Mouse (Mus musculus) erythroblast, embryonic 14.5 days (primary cell): Measurements from ENCODE around the gene Astn1. TPM values are rescaled to one million over a fixed set of nuclear protein-coding genes. Genes with fewer than 3 reads are reported as not detected.

ENCODE experiments used
- H3K27me3 ChIP-seq: 2 replicates; pipeline ENCODE4 v1.6.1; 2012; ENCODE audit warnings: inconsistent platforms; ENCODE audit not compliant: control insufficient read depth
- H3K36me3 ChIP-seq: 2 replicates; pipeline ENCODE4 v1.6.1; 2012; ENCODE audit warnings: mild to moderate bottlenecking, inconsistent platforms; ENCODE audit not compliant: control insufficient read depth
- H3K4me1 ChIP-seq: 2 replicates; pipeline ENCODE4 v1.6.1; 2012; ENCODE audit warnings: inconsistent platforms; ENCODE audit not compliant: control insufficient read depth
- H3K4me3 ChIP-seq: replicated peaks from 2 replicates; pipeline ENCODE3; 2012; ENCODE audit warnings: moderate library complexity, mild to moderate bottlenecking, inconsistent platforms
- H3K9me3 ChIP-seq: 2 replicates; pipeline ENCODE4 v1.6.1; 2012; ENCODE audit warnings: low read length, inconsistent platforms, mixed read lengths; ENCODE audit not compliant: control insufficient read depth
- GATA1 ChIP-seq: IDR thresholded peaks from 2 replicates; pipeline ENCODE4 v1.6.1; 2012; ENCODE audit warnings: low read length, inconsistent platforms, mixed read lengths
- TAL1 ChIP-seq: IDR thresholded peaks from 3 replicates; pipeline ENCODE4 v1.6.1; 2012; ENCODE audit warnings: low read length, inconsistent platforms, mixed read lengths
- polyA plus RNA-seq: library from polyadenylated mRNA; stranded (reverse); fragments of >175 nt; gene quantifications from 2 replicates; pipeline ENCODE4 v1.2.3, GENCODE M21; 2012

The Astn1 gene
- polyA plus RNA-seq, 1 experiment = under 0.01 TPM

DNA sequence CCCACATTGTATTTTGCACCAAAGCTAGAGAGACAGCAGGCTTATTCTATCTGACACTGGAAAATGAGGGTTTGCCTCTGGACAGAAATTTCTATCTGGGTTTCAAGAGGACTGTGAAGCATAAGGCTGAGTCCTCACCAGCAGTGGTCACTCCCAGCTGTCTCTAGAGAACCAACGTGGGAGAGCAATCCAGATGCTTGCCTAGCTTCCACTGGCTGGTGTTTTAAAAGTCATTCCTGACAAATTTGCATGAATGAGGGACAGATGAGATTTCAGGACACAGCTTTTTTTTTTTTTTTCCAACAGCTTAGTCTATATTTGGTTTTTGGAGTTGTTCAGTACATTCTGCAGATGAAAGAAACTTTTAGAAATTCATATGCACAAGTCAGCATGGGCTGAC, 213.9 kb downstream of the Astn1 start:
- TF ChIP-seq TAL1 (no peak), GATA1 (no peak)
- Histone ChIP-seq H3K36me3 (no peaks in the 10 kb centered on the region), H3K4me1 (no peaks in the 10 kb centered on the region), H3K4me3 (no peak overlapping the region), H3K9me3 (peaks cover 13% of the 10 kb centered on the region), H3K27me3 (no peaks in the 10 kb centered on the region)

DNA sequence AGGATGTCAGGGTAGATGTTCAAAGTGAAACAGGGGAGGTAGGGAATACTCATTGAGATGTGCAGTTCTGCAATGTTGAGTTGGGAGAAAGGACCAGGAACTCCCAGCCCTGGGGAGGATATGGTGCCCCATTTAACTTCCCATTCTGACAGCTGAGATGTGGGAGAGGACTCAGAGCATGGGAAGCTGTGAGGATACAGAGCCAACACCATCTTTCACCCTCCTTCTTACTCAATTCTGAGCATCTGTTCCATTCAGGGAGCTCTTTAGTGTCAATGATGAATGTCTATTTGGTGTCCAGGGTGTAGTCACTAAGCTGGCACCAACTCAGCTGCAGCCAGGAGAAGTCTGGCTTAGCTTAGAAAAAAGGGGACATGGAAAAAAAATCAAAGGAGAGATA, 219.7 kb downstream of the Astn1 start:
- TF ChIP-seq TAL1 (no peak), GATA1 (no peak)
- peaks cover 12% of the 10 kb centered on the region for H3K9me3 ChIP-seq
- H3K4me3 ChIP-seq = no peak overlapping the region
- H3K36me3 ChIP-seq = no peaks in the 10 kb centered on the region
- no peaks in the 10 kb centered on the region for H3K4me1 ChIP-seq
- no peaks in the 10 kb centered on the region for H3K27me3 ChIP-seq

DNA sequence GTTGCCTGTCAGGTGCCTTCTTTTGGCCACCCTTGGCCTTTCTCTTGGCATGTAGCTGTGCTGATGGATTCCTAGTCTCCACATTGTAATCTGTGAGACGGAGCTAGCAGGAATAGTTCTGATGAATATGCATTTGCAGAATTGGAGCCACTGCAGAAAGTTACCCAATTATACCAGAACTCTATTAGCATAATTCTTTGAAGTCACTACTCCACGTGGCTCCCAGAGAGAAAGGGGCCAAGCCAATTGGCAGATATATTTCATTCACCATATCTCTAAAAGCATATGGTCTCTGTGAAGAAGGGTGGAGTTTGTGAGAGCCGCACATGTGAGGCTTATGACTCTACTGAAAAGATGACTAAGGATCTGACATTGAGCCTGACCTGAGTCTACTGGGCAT, 226.8 kb downstream of the Astn1 start:
- Histone ChIP-seq H3K9me3 (peaks cover 4% of the 10 kb centered on the region), H3K36me3 (no peaks in the 10 kb centered on the region), H3K4me1 (no peaks in the 10 kb centered on the region), H3K27me3 (no peaks in the 10 kb centered on the region), H3K4me3 (no peak overlapping the region)
- TF ChIP-seq TAL1 (no peak), GATA1 (no peak)

DNA sequence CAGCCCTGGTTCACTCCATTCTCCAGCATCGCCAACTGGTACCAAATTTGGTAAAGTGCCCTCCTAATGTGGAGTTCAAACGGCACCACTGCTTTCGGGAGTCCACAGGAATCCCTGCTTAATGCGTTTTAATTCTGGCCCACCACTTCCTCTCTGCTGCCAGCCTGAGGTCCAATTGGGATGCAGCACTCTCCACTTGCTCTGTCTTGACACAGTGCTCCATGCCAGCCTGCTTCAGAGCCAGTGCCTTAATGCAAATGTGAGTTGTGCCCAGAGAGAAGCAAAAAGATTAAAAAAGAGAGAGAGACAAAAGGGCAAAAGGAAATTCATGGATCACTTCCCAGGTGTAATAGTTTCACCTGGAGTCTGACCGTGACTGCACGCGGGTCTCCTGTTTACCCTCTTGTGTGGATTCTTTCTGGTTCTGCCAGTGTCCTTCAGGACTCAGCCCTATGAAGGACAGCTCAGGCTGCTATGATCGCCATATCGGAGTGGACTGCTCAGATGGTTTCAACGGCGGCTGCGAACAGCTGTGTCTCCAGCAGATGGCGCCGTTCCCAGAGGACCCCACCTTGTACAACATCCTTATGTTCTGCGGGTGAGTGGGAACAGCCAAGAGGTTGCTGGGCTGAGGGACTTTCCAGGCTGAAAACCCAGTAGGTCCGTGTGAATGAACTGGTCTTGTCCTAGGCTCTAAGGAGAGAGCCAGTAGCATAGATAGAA, 234.8 kb downstream of the Astn1 start:
- H3K9me3 ChIP-seq = no peaks in the 10 kb centered on the region
- H3K4me1 ChIP-seq = no peaks in the 10 kb centered on the region
- TF ChIP-seq TAL1 (no peak), GATA1 (no peak)
- no peaks in the 10 kb centered on the region for H3K36me3 ChIP-seq
- H3K27me3 ChIP-seq = no peaks in the 10 kb centered on the region
- H3K4me3 ChIP-seq = no peak overlapping the region

DNA sequence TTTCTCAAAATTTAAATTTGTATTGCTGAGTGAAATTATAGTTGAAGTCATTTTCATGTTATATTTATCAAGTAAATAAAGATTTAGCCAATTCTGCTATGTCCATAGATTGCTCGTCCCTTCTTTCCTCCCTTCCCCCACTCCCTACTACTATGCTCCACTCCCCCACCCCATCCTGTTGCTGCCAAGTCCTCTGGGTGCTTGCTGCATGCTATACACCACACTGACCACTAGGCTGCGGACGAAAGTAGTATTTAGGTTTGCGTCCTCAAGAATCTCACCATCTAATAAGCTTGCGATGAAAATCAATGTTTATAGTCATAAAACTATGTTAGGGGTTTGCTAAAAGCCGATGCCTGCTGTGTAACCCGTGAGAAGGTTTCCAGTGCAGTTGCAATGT, 235.9 kb downstream of the Astn1 start:
- Histone ChIP-seq H3K4me1 (no peaks in the 10 kb centered on the region), H3K4me3 (no peak overlapping the region), H3K9me3 (no peaks in the 10 kb centered on the region), H3K27me3 (no peaks in the 10 kb centered on the region), H3K36me3 (no peaks in the 10 kb centered on the region)
- TF ChIP-seq GATA1 (no peak), TAL1 (no peak)

DNA sequence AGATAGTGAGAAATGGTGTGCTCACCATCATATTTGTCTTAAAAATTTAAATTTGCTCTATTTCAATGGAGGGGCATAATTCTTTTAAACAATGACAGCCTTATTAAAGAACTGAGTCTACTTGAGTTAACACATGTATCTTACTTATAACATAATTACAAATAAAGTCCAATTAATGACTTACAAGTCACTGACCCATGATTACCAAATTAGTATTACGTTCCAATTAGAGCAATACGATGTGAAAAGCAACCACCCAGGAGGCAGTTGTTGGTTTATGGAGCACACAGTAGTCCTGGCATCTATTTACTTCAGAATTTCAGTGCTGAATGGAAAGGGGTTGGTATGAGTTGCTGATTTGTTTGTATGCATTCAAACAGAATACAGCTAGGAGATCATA, 237.4 kb downstream of the Astn1 start:
- H3K9me3 ChIP-seq = no peaks in the 10 kb centered on the region
- H3K27me3 ChIP-seq = no peaks in the 10 kb centered on the region
- TF ChIP-seq GATA1 = no peak
- TF ChIP-seq TAL1 = no peak
- H3K36me3 ChIP-seq = no peaks in the 10 kb centered on the region
- no peaks in the 10 kb centered on the region for H3K4me1 ChIP-seq
- H3K4me3 ChIP-seq = no peak overlapping the region

DNA sequence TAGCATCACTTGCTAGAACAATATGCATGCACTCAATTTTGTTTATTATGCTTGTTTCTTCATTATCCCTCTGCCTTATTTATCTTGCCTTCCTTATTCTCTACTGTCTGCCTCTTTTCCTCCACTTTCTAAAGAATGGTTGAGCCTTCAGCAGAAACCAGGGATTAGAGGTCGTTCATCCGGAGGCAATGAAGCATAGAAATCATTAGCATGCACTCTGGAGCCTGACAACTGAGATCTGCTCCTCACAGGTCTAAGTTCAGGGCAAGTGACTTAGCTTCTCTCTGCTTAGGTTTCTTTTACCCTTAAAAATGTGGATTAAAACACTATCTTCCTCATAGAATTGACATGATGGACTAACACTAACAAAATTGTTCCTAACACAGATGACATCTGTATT, 241.0 kb downstream of the Astn1 start:
- Histone ChIP-seq H3K36me3 (no peaks in the 10 kb centered on the region), H3K9me3 (peaks cover 4% of the 10 kb centered on the region; the same call in 1 of the 2 replicates), H3K4me1 (no peaks in the 10 kb centered on the region), H3K27me3 (no peaks in the 10 kb centered on the region), H3K4me3 (no peak overlapping the region)
- TF ChIP-seq TAL1 = no peak
- TF ChIP-seq GATA1 = no peak

DNA sequence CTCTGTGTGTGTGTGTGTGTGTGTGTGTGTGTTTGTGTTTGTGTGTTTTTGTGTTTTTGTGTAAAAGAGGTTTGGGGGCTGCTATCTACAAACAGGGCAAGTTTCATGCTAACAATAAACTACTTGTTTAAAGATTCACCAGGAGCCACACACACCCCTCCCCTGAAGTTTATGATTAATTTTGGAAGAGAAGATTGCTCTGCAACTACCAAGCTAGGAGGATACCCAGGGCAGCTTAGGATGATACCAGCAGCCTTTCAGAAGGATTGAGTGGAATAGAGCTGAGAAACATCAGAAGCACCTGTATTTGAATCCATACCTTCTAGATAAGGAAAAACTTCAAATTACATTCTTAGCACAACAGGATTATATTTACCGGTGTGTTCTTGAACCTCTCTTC, 242.1 kb downstream of the Astn1 start:
- Histone ChIP-seq H3K36me3 (no peaks in the 10 kb centered on the region), H3K4me1 (no peaks in the 10 kb centered on the region), H3K4me3 (no peak overlapping the region), H3K27me3 (no peaks in the 10 kb centered on the region), H3K9me3 (peaks cover 4% of the 10 kb centered on the region; the same call in 1 of the 2 replicates)
- no peak for TF ChIP-seq TAL1
- no peak for TF ChIP-seq GATA1

DNA sequence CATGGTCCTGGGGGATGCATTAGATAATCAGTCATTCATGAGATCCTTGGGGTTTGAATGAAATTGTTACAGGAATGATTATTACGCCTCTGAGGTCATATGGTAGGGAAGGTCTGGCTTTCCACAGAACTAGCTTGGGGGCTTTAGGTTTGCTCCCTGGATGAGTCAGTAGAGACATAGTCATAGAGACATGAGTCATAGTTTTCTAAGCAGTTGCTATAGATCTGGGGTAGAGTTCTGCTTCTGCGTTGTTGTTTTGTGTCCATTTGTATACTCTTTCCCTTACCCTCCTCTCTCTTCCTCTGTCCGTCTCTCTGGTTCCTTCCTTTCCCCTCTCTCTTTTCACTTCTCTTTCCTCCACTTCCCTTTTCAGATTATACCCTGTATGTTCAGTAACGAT, 243.5 kb downstream of the Astn1 start:
- Histone ChIP-seq H3K9me3 (peaks cover 4% of the 10 kb centered on the region; the same call in 1 of the 2 replicates), H3K27me3 (no peaks in the 10 kb centered on the region), H3K36me3 (no peaks in the 10 kb centered on the region), H3K4me1 (no peaks in the 10 kb centered on the region), H3K4me3 (no peak overlapping the region)
- TF ChIP-seq TAL1 = no peak

DNA sequence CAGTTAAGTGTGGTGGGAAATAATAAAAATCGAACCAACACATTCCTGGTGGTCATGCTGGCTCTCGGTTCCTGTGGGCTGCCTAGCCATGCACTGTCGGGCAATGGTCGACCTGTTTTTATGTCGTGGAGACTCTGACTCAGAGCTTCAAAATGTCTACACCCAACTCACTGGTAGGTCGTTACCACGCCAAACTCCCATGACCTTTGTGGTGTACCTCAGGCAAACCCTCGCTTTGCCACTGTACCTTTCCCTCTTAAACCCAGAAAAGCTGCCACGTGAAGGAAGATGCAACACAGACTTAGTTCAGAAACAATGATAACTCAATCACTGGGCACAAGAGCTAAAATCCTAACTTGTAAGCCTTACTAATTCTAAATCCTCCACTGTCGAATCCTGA, 244.3 kb downstream of the Astn1 start:
- no peak overlapping the region for H3K4me3 ChIP-seq
- no peak for TF ChIP-seq TAL1
- no peak for TF ChIP-seq GATA1
- H3K4me1 ChIP-seq = no peaks in the 10 kb centered on the region
- H3K36me3 ChIP-seq = no peaks in the 10 kb centered on the region
- no peaks in the 10 kb centered on the region for H3K27me3 ChIP-seq
- H3K9me3 ChIP-seq = peaks cover 4% of the 10 kb centered on the region; the same call in 1 of the 2 replicates
